Mouse (Mus musculus) adrenal gland, adult 2 months (tissue): ENCODE data around the gene Veph1. TPM values are rescaled to one million over a fixed set of nuclear protein-coding genes. Genes with fewer than 3 reads are reported as not detected.
A peak's percentile ranks its signal among the peaks of the same experiment; 100 is the strongest.

Source experiments
- DNase-seq: peaks from one replicate; pipeline ENCODE4 v3.0.0; 2021
- polyA plus RNA-seq: library from polyadenylated mRNA; depleted of rRNA; stranded (reverse); fragments of >200 nt; gene quantifications from 2 replicates; pipeline ENCODE4 v1.2.3, GENCODE M21; 2012
- total RNA-seq, 2 experiments: library from RNA; stranded (reverse); gene quantifications; 2 replicates each; pipeline ENCODE4 v1.2.3; 2021

Gene Veph1
- total and polyA plus RNA-seq, 3 experiments, result 0.09 TPM; not detected in 2

- no peak for DNase-seq
Observed at GRCm38 (mm10) chr3:66221243-66221611, 75.4 kb downstream of the Veph1 start.

DNA sequence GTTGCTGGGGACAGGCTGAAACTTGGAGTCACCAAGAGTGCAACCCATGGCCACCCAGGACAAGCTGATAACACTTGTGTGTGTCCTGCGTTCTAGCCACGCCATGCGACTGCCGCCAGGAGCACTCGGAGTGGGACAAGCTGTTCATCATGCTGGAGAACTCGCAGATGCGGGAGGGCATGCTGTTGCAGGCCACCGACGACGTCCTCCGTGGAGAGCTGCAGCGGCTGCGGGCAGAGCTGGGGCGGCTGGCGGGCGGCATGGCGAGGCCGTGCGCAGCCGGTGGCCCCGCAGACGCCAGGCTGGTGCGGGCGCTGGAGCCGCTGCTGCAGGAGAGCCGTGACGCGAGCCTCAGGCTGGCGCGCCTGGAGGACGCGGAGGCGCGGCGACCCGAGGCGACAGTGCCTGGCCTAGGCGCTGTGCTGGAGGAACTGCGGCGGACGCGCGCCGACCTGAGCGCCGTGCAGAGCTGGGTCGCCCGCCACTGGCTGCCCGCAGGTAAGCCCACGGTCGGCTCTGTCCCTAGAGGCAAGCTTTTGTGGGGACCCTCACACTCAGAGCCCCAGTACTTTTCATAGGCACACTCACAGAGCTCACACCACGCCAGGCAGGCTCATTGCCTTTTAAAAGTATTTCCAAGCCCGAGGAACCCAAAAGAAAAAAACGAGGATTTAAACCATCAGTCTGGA is 75.9 kb downstream of the Veph1 start:
- peak; percentile 68 for DNase-seq

- peak; percentile 7 for DNase-seq
Observed at GRCm38 (mm10) chr3:66219655-66220191, 76.9 kb downstream of the Veph1 start, which contains the start of gene Ptx3. Gene Ptx3, plus strand, starts transcription at chr3:66219910.

GRCm38 (mm10) chr3:66215759-66216158 is 80.9 kb downstream of the Veph1 start:
- no peak for DNase-seq

GRCm38 (mm10) chr3:66213524-66213923 is 83.1 kb downstream of the Veph1 start:
- no peak for DNase-seq

DNA sequence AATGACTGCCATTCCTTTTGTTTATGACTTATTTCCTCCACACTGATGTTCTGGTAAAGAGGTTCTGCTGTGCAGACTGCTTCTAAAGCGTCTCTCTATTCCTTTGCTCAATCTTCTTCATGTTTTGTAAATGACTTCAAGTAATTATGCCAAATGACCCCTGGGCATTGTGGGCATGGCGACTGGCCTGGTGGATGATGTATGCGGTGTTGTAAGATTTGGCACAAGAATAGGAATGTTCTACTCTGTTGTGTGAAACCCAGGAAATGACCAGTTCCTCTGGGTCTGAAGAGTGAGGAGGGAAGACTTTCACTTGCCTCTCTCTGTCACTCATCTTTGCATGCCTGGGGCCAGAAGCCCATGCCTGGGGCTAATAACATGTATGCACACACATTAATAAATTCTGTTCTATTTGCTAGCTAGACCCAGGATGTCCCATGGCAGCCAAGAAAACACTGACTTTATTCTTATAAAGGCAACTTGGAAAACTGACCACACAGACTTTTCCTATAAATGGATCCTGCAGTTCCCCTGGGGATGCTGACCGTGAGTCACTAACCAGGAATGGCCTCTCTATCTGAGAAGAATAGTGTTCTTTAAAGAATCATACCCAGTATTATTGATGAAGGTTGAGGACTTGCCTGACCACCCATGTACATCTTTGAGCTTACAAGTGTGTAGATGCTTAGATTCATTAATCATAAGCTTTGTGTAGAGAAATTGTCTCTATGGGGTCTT is 87.6 kb downstream of the Veph1 start:
- DNase-seq, result peak; percentile 14

DNA sequence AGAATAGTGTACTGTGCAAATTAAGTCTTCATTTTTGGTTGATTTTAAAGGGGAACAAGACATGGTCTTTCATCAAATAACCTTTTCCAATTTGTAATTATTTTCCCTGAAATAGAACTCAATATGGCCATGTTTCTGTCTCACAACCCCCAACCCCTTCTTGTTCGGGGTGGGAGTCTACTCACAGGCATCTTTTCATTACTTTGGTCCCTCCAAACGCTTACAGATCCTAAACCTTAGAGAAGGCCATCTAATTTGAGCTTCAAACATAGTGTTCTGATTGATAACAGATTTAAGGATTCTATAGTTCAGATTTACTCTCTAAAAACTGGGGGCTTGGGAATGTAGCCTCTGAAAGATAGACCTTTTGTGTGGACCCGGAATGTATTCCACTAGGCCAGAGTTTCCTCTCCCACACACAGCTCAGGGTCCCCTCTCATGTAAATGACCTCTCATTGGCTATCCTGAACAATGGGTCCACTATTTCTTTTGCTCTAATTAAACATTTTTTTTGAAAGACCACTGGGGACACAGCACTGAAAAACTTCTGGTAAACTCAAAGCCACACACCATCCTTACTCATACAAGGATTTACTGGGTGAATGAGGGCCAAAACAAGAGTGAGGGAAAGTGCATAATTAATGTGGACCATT is 102.6 kb downstream of the Veph1 start:
- no peak for DNase-seq

DNA sequence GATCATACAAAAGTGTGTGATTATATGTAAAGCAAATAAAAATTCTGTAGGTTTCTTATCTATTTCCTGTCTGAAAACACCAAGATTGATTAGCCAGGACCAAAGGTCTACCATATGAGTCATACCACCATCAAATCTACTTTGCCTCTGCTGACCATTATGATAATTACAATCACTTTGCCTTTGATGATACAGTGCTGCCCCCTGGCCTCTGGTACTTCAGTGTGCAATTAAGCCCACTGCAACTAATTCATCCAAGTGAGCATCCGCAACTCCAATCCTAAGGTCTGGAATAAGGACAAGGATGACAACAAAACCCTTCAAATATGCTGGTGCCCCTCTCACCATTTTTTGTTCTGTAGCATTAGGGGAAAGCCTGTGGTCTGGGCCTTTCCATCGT is 117.0 kb downstream of the Veph1 start:
- DNase-seq, result peak; percentile 13

GRCm38 (mm10) chr3:66172907-66173306 is 123.7 kb downstream of the Veph1 start:
- DNase-seq, result no peak

- no peak for DNase-seq
Observed at GRCm38 (mm10) chr3:66169873-66170538, 126.6 kb downstream of the Veph1 start.

- no peak for DNase-seq
Observed at GRCm38 (mm10) chr3:66166606-66167290, 129.9 kb downstream of the Veph1 start.

DNA sequence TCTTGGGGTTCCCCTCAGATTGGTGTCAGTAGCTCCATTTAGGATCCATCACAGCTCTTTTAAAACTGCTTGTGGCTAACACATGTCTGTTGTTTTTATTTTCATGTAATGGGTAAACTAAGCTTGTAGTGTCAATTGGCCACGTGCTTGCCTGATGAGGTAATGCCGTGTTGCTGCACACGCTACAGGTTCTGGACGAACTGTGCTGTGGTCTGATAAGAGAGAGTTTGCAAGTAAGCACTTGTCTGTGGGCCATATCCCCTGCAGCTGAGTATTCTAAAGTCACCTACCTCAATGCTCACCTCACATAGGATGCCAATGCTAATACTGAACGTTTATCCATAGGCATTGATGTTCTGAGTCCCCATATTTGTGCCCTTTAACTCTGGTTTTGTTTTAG is 131.6 kb downstream of the Veph1 start:
- no peak for DNase-seq

DNA sequence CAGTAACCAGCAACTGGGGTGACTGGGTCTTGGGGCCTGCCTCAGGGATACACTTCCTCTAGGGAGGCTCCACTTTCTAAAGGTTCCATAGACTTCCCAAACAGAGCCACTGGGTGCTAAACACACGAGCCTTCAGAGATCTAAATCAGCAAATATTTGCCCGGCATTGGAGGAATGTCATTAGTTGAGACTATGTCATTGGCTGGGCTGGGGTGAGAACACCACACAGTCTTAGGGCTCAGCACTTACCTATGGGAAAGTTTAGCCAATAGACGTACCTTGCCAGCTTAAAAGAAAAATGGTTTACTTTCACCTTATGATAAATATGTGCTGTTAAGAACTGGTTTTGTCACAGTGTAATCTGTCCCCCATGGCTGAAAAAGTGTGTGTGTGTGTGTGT is 132.1 kb downstream of the Veph1 start:
- DNase-seq, result no peak

GRCm38 (mm10) chr3:66162612-66163011 is 134.0 kb downstream of the Veph1 start:
- no peak for DNase-seq

DNA sequence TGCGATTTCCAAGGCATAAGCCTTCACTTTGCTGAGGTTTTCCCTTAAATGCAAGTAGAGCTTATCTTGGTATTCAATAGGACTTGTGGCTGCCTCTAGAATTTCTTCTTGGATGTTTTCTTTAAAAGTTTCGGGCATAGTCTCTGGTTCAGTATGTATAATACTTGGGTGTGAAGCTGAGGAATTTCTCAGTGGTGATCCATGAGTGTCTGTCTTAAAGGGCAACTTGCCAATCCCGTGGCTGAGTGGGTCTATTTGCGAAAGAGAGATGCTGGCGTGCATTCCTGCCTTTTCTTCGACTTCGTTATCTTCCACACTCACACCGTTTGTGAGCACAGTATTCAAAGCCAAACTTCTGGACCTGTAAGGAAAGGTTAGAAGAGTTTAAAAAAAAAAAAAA is 138.7 kb downstream of the Veph1 start:
- no peak for DNase-seq

DNA sequence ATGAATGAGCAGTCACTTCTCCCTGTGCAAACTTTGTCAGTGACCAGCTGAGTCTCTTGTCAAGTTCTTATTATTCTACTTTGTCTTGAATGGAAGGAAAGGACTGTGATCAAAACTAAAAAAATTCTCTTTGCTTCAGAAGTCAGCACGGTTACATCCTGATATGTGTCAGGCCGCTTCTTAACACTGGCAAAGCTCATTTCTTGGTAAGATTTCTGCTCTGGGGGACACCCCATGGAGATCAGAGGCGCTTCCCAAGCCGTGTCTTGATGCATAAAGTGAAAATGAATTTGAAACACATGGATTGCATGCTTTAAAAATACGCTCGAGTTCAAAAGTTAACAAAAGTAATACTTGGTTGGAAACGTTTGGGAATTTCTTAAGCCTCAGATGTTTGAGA is 159.0 kb downstream of the Veph1 start:
- no peak for DNase-seq

DNA sequence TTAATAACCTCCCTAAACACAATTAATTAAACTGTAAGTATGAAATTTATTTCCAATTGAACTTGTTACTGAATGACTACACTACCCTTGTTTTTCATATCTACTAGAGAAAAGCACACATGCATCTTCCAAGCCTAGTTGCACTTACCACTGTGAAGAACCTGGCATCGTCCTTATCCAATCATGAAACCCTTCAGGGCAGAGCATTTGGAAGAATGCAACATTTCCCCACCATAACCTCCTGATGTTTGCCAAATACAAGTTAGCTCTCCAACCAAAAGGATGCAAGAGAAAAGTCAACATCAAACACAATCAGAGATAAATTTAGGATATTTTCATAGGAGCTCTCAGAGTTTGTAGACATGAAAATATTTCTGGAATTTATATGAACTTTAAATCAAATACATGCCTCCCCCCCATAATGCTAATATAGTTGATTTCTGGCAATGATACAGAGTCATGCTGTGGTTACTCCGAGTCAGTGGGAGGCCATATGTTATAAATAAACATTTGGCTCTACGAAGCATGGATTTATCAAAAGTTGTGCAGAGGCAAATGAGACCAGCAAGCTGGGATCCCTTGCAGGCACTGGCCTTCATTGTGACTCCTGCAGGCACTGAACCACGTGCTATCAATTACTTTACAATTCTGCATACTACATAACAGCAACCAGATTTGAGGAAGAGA is 165.2 kb downstream of the Veph1 start:
- no peak for DNase-seq

GRCm38 (mm10) chr3:66129689-66130088 is 166.9 kb downstream of the Veph1 start:
- DNase-seq, result no peak

DNA sequence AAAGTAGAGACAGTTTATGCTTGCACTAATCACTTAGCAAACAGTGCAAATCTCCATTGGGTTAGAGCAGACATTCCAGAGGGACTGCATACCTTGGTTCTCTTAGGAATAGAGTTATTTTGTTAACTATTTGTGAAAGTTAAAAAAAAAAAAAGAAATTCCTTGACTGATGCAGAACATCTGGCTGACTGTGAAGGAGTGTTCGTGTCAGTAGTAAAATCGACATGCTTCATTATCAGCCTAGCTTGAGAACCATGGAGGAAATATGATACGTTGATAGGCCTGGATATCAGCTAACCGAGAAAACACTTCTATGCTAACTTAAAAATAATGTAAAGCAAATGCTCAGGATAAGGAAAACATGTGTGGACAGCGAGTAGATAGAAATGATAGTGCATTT is 191.1 kb downstream of the Veph1 start:
- DNase-seq, result no peak

- no peak for DNase-seq
Observed at GRCm38 (mm10) chr3:66102599-66102932, 194.1 kb downstream of the Veph1 start.
